Mouse (Mus musculus): ENCODE measurements around the gene Fbln5.

The Fbln5 gene

GRCm38 (mm10) chr12:101759440-101760045 lies 59.3 kb downstream of the Fbln5 start:
- DNase-seq = no peak

- DNase-seq = no peak
These were observed 60.2 kb downstream of the Fbln5 start for GRCm38 (mm10) chr12:101758698-101759097.

GRCm38 (mm10) chr12:101742375-101742774 lies 76.5 kb downstream of the Fbln5 start:
- DNase-seq = no peak

DNA sequence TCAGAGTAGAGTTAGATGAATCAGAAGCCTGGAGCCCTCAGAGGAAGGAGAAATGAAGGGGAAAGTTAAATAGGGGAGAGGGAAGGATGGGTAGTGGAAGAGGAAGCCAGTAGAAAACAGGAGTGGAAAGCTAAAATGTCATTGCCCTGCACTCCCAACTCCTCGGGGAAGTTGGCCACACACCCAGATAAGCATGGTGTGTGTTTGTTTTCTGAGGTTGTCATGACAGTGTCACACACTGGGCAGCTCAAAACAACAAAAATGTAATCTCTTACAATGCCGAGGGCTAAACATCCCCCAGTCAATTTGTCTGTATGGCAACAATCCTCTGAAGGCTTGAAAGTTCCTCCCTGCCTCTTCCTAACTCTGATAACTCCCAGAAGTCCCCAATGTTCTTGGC lies 78.4 kb downstream of the Fbln5 start:
- DNase-seq = no peak

GRCm38 (mm10) chr12:101740045-101740444 lies 78.8 kb downstream of the Fbln5 start:
- DNase-seq = no peak

DNA sequence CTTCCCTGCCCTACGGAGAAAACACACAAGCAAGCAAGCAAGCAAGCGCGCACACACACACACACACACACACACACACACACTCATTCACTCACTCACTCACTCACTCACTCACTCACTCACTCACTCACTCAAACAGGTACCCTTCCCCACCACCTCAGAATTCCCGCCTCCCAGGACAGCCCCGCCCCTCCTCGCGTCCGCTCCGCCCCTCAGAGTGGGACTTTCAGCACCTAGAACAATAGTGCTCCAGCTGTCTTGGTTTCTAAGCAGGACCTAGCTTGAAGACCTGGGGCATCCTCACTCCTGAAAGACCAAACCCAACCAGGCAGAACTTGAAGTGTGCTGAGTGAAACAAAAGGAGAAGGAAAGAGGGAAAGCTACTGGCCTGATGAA lies 100.1 kb downstream of the Fbln5 start:
- peak; percentile 26 for DNase-seq

DNA sequence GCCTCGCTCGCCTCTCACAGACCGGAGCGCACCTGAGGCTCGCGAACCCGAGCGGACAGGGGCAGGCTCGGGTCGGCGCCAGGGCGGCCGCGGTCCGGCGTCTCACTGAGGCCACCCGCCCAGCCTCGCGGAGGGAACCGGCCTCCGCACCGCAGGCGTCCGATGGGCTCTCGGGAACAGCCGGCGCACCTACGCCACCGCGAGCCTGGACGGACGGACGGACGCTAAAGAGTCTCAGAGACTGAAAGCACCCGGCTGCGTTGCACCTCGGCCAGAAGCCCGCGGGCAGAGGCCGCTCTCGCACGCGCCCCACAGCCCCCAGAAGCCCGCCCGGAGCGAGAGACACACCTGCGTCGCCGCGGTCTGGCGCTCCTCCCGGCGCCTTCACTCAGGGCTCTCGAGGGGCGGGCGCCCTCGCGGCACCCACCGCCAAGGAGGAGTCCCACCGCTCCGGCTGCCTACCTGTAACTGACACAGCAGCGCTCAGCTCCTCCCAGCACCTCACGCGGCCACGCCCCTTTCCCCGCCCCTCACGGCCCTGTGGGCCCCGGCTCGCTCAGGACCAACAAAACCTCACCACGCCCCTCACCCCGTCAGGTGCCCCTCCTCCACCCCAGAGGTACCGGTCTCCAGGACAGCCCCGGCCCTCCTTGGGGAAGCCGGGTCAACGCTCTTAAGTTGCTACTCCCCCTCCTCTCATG lies 100.7 kb downstream of the Fbln5 start, which contains the start of gene Tc2n:
Gene Tc2n (minus strand): TSS at position 470 of the 701 bp plus-strand sequence.
- peak; percentile 86 for DNase-seq

DNA sequence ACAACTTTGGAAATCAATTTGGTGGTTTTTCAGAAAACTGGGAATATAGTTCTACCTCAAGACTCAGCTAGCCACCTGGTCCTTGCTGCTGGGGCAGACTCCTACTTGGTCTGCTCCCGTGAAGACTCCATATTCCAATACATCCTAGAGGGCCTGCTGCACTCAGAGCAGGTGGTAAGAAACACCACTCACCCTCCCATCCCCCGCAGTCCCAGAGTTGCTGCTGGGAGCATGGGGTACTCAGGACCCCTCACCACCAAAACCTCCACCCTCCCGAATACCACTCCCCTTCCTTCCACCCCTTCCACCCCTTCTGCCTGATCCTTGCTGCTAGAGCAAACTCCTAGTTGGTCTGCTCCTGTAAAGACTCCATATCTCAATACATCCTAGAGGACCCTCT lies 119.7 kb downstream of the Fbln5 start:
- DNase-seq = no peak
